Mouse (Mus musculus): Measurements from ENCODE around the gene Hacl1.
"Not testable (repeated sequence)": the region's sequence is repeated elsewhere in the genome, so short reads cannot be mapped to it uniquely, and the experiment has no call there.

The Hacl1 gene

GRCm38 (mm10) chr14:31630677-31631076, 10.4 kb downstream of the Hacl1 start:
- DNase-seq: no peak

- no peak for DNase-seq
These were observed 18.3 kb downstream of the Hacl1 start for GRCm38 (mm10) chr14:31622748-31623147.

GRCm38 (mm10) chr14:31620591-31621223, 20.4 kb downstream of the Hacl1 start:
- DNase-seq: no peak

GRCm38 (mm10) chr14:31617997-31618396, 23.1 kb downstream of the Hacl1 start:
- DNase-seq: no peak

GRCm38 (mm10) chr14:31617204-31617603, 23.9 kb downstream of the Hacl1 start:
- no peak for DNase-seq

- DNase-seq: no peak
These were observed 27.4 kb downstream of the Hacl1 start for GRCm38 (mm10) chr14:31613671-31614070.

GRCm38 (mm10) chr14:31611986-31612385, 29.1 kb downstream of the Hacl1 start:
- DNase-seq: no peak

GRCm38 (mm10) chr14:31605514-31605913, 35.6 kb downstream of the Hacl1 start:
- no peak for DNase-seq

GRCm38 (mm10) chr14:31604916-31605315, 36.2 kb downstream of the Hacl1 start:
- DNase-seq: peak; percentile 8

GRCm38 (mm10) chr14:31602616-31602979, 38.5 kb downstream of the Hacl1 start:
- DNase-seq: not testable (repeated sequence)

GRCm38 (mm10) chr14:31601908-31602615, 39.0 kb downstream of the Hacl1 start:
- no peak for DNase-seq

GRCm38 (mm10) chr14:31597446-31597845, 43.6 kb downstream of the Hacl1 start:
- no peak for DNase-seq

GRCm38 (mm10) chr14:31596408-31596807, 44.7 kb downstream of the Hacl1 start:
- no peak for DNase-seq

GRCm38 (mm10) chr14:31594693-31595092, 46.4 kb downstream of the Hacl1 start:
- no peak for DNase-seq

- DNase-seq: no peak
These were observed 48.0 kb downstream of the Hacl1 start for GRCm38 (mm10) chr14:31593036-31593435.

- DNase-seq: no peak
These were observed 49.8 kb downstream of the Hacl1 start, which contains the start of gene Colq for GRCm38 (mm10) chr14:31591243-31591642. Colq (minus strand) TSS chr14:31591343.

- DNase-seq: no peak
These were observed 54.6 kb downstream of the Hacl1 start for GRCm38 (mm10) chr14:31586451-31586850.

GRCm38 (mm10) chr14:31583082-31583481, 58.0 kb downstream of the Hacl1 start:
- DNase-seq: no peak

GRCm38 (mm10) chr14:31577966-31578735, 62.9 kb downstream of the Hacl1 start:
- no peak for DNase-seq

- DNase-seq: no peak
These were observed 64.0 kb downstream of the Hacl1 start for GRCm38 (mm10) chr14:31576846-31577697.

- no peak for DNase-seq
These were observed 65.2 kb downstream of the Hacl1 start for GRCm38 (mm10) chr14:31575866-31576265.

GRCm38 (mm10) chr14:31574903-31575665, 66.0 kb downstream of the Hacl1 start:
- no peak for DNase-seq
